34 mouse cellular contexts compared by ENCODE assay signal in genomic region chr1:161951009-161951779, GRCm38 (mm10). TPM values are rescaled to one million over a fixed set of nuclear protein-coding genes. Genes with fewer than 3 reads are reported as not detected.
DNase-seq lines count a peak whose midpoint lies in the region; ATAC-seq and TF ChIP-seq lines count a peak whose summit lies in the region.
"Had no signal": no experiment of that assay in that cellular context is flagged by ENCODE, and none has a peak within 500 bp of the region (broad histone marks: within the 10 kb centered on the region; RNA-seq: fewer than 3 reads in every experiment).

No protein-coding gene starts in this region.

- no peak for DNase-seq in liver, postnatal 0 days
- no peak for DNase-seq in liver
- DNase-seq in urinary bladder, postnatal 36 days (ENCODE audit: low spot score in 2 of 2): no peak
- DNase-seq: adrenal gland, adult 2 months; adrenal gland, postnatal 36 days; B cell, adult 2 months; cerebellum, adult 2 months; cerebellum, postnatal 14 days; forebrain, postnatal 0 days; heart, postnatal 14 days; kidney, adult 18-20 months; kidney, postnatal 4 days; liver, embryonic 13.5 days; lung, embryonic 14.5 days; right cerebral cortex, postnatal 4 days; thymus, adult 2 months; thymus, postnatal 36 days had no signal

- WGBS in liver, postnatal 0 days (ENCODE audit: insufficient replicate concordance): 62% methylated on average over 5 of the region's 5 CpGs
- 65% methylated on average over 5 of the region's 5 CpGs for WGBS in intestine, embryonic 16.5 days
- WGBS in kidney, embryonic 14.5 days: 74% methylated on average over 5 of the region's 5 CpGs
- 80% methylated on average over 5 of the region's 5 CpGs for WGBS in midbrain, embryonic 15.5 days

- H3K9me3 ChIP-seq in liver, postnatal 0 days (ENCODE audit: low read length): no peaks in the 10 kb centered on the region
- H3K9me3 ChIP-seq in intestine, embryonic 16.5 days (ENCODE audit: control insufficient read depth, low read length): no peaks in the 10 kb centered on the region
- H3K9me3 ChIP-seq in kidney, embryonic 14.5 days (ENCODE audit: control insufficient read depth, low read length): no peaks in the 10 kb centered on the region
- H3K9me3 ChIP-seq in midbrain, embryonic 15.5 days: no peaks in the 10 kb centered on the region; the same call in 1 of the 2 replicates
- H3K9me3 ChIP-seq: forebrain, embryonic 12.5 days; limb, embryonic 12.5 days; liver, embryonic 13.5 days; midbrain, embryonic 10.5 days; neural tube, embryonic 13.5 days had no signal

- TF ChIP-seq CTCF in liver, postnatal 0 days (IDR thresholded peaks at IDR 0.05; ENCODE audit: low read depth): no peak

- TF ChIP-seq EP300 in liver, postnatal 0 days (IDR thresholded peaks at IDR 0.05; ENCODE audit: low read depth): no peak

- no peaks in the 10 kb centered on the region for H3K36me3 ChIP-seq in liver, postnatal 0 days (replicated peaks; ENCODE audit: insufficient read depth, low read length)
- H3K36me3 ChIP-seq in intestine, embryonic 16.5 days (ENCODE audit: control insufficient read depth, insufficient read depth, low read length): no peaks in the 10 kb centered on the region
- H3K36me3 ChIP-seq in kidney, embryonic 14.5 days (ENCODE audit: control insufficient read depth, insufficient read depth, low read length): no peaks in the 10 kb centered on the region
- no peaks in the 10 kb centered on the region for H3K36me3 ChIP-seq in midbrain, embryonic 15.5 days (replicated peaks)
- H3K36me3 ChIP-seq: forebrain, embryonic 12.5 days; limb, embryonic 12.5 days; liver, embryonic 13.5 days; midbrain, embryonic 10.5 days; neural tube, embryonic 13.5 days had no signal

- H3K4me1 ChIP-seq in liver, postnatal 0 days (ENCODE audit: insufficient read depth): no peaks in the 10 kb centered on the region; the same call in 1 of the 2 replicates
- H3K4me1 ChIP-seq in intestine, embryonic 16.5 days (ENCODE audit: control insufficient read depth, insufficient read depth, low read length): no peaks in the 10 kb centered on the region
- no peaks in the 10 kb centered on the region for H3K4me1 ChIP-seq in kidney, embryonic 14.5 days (ENCODE audit: control insufficient read depth, insufficient read depth, low read length)
- no peaks in the 10 kb centered on the region for H3K4me1 ChIP-seq in midbrain, embryonic 15.5 days
- H3K4me1 ChIP-seq: forebrain, embryonic 12.5 days; limb, embryonic 12.5 days; liver, embryonic 13.5 days; midbrain, embryonic 10.5 days; neural tube, embryonic 13.5 days had no signal

- ATAC-seq in liver, postnatal 0 days: peak; percentile 65
- peak; percentile 92 for ATAC-seq in activated CD4-positive, CD25-positive, alpha-beta regulatory T cell, adult 4 months
- ATAC-seq in intestine, embryonic 16.5 days: peak; percentile 88
- ATAC-seq in kidney, embryonic 14.5 days (ENCODE audit: low FRiP score, low TSS enrichment): no peak
- ATAC-seq in midbrain, embryonic 15.5 days (replicated peaks): no peak
- ATAC-seq: forebrain, postnatal 0 days; hindbrain, embryonic 16.5 days; midbrain, embryonic 16.5 days had no signal

- no peak overlapping the region for H3K9ac ChIP-seq in liver, postnatal 0 days (replicated peaks)
- no peak overlapping the region for H3K9ac ChIP-seq in intestine, embryonic 16.5 days (ENCODE audit: low read depth, low read length)
- H3K9ac ChIP-seq in kidney, embryonic 14.5 days (ENCODE audit: low read depth, low read length): no peak overlapping the region
- H3K9ac ChIP-seq in midbrain, embryonic 15.5 days: no peak overlapping the region
- H3K9ac ChIP-seq: forebrain, embryonic 12.5 days; forebrain, postnatal 0 days; limb, embryonic 12.5 days; liver, embryonic 13.5 days; lung, embryonic 14.5 days; neural tube, embryonic 13.5 days had no signal

- H3K4me2 ChIP-seq in liver, postnatal 0 days (ENCODE audit: low read depth, low read length): no peak overlapping the region
- H3K4me2 ChIP-seq in intestine, embryonic 16.5 days (ENCODE audit: low read depth, low read length): no peak overlapping the region
- no peak overlapping the region for H3K4me2 ChIP-seq in kidney, embryonic 14.5 days (replicated peaks; ENCODE audit: low read depth, low read length)
- H3K4me2 ChIP-seq in midbrain, embryonic 15.5 days: no peak overlapping the region
- H3K4me2 ChIP-seq: forebrain, embryonic 12.5 days; limb, embryonic 12.5 days; liver, embryonic 13.5 days; lung, embryonic 14.5 days; neural tube, embryonic 13.5 days had no signal

- H3K27ac ChIP-seq in liver, postnatal 0 days (ENCODE audit: low read depth): no peak overlapping the region
- H3K27ac ChIP-seq in intestine, embryonic 16.5 days (ENCODE audit: low read length): no peak overlapping the region
- H3K27ac ChIP-seq in kidney, embryonic 14.5 days (ENCODE audit: low read depth, low read length): no peak overlapping the region
- no peak overlapping the region for H3K27ac ChIP-seq in midbrain, embryonic 15.5 days
- H3K27ac ChIP-seq: forebrain, embryonic 12.5 days; kidney, postnatal 0 days; limb, embryonic 12.5 days; liver, embryonic 13.5 days; midbrain, embryonic 10.5 days; neural tube, embryonic 13.5 days had no signal

- no peaks in the 10 kb centered on the region for H3K27me3 ChIP-seq in liver, postnatal 0 days (ENCODE audit: insufficient read depth, low read length)
- no peaks in the 10 kb centered on the region for H3K27me3 ChIP-seq in intestine, embryonic 16.5 days (replicated peaks; ENCODE audit: control insufficient read depth, insufficient read depth, low read length)
- H3K27me3 ChIP-seq in kidney, embryonic 14.5 days (ENCODE audit: control insufficient read depth, insufficient read depth, low read length): no peaks in the 10 kb centered on the region
- no peaks in the 10 kb centered on the region for H3K27me3 ChIP-seq in midbrain, embryonic 15.5 days (replicated peaks)
- H3K27me3 ChIP-seq: forebrain, embryonic 12.5 days; limb, embryonic 12.5 days; liver, embryonic 13.5 days; neural tube, embryonic 13.5 days had no signal

- no peak overlapping the region for H3K4me3 ChIP-seq in liver, postnatal 0 days (ENCODE audit: low read depth, low read length)
- no peak overlapping the region for H3K4me3 ChIP-seq in intestine, embryonic 16.5 days (ENCODE audit: low read length)
- H3K4me3 ChIP-seq in kidney, embryonic 14.5 days (ENCODE audit: low read length): no peak overlapping the region
- H3K4me3 ChIP-seq in midbrain, embryonic 15.5 days: no peak overlapping the region
- H3K4me3 ChIP-seq: erythroblast, embryonic 14.5 days; forebrain, embryonic 12.5 days; limb, embryonic 12.5 days; liver, embryonic 13.5 days; midbrain, embryonic 10.5 days; neural tube, embryonic 13.5 days had no signal

RNA-seq across cellular contexts. Expression of gene Pigc, which starts 17.8 kb away (rescaled TPM):
- polyA plus RNA-seq in liver, postnatal 0 days (2015; fragmentation: Nextera tagmentation; extraction: Ambion mirVana): 17.7 and 20.7 TPM in 2 replicates
- polyA plus RNA-seq in activated CD4-positive, CD25-positive, alpha-beta regulatory T cell, adult 4 months (2017; shearing (Covaris generic)): 10 to 100 TPM; 25.1 to 40.2 TPM
- 35.3 and 35.8 TPM in 2 replicates for polyA plus RNA-seq in intestine, embryonic 16.5 days (2015; fragmentation: Nextera tagmentation; extraction: Ambion mirVana)
- 33.6 and 42.2 TPM in 2 replicates for polyA plus RNA-seq in kidney, embryonic 14.5 days (2014; fragmentation: Nextera tagmentation; extraction: Ambion mirVana)
- 35.1 and 38.2 TPM in 2 replicates for polyA plus RNA-seq in midbrain, embryonic 15.5 days (2015; fragmentation: Nextera tagmentation; extraction: Ambion mirVana)

RNA-seq across cellular contexts. Expression of gene 4930558K02Rik, which starts 28.2 kb away (rescaled TPM):
- not detected in 2 replicates for polyA plus RNA-seq in liver, postnatal 0 days (2015; fragmentation: Nextera tagmentation; extraction: Ambion mirVana)
- not detected for polyA plus RNA-seq in activated CD4-positive, CD25-positive, alpha-beta regulatory T cell, adult 4 months (2017; shearing (Covaris generic))
- polyA plus RNA-seq in intestine, embryonic 16.5 days (2015; fragmentation: Nextera tagmentation; extraction: Ambion mirVana): not detected in 2 replicates
- not detected in 2 replicates for polyA plus RNA-seq in kidney, embryonic 14.5 days (2014; fragmentation: Nextera tagmentation; extraction: Ambion mirVana)
- 0.22 TPM in 1 of 2 replicates, not detected in the other for polyA plus RNA-seq in midbrain, embryonic 15.5 days (2015; fragmentation: Nextera tagmentation; extraction: Ambion mirVana)
- polyA plus RNA-seq: adrenal gland, adult 2 months; cerebellum, adult 2 months; embryonic facial prominence, embryonic 14.5 days; erythroblast, embryonic 14.5 days; forebrain, embryonic 12.5 days; gonadal fat pad, adult 2 months; heart, embryonic 14.5 days; hindbrain, embryonic 11.5 days; kidney, postnatal 0 days; limb, embryonic 12.5 days; liver, embryonic 13.5 days; lung, embryonic 14.5 days; midbrain, embryonic 10.5 days; neural tube, embryonic 13.5 days; spleen, adult 2 months; thymus, adult 2 months had no signal

Comparison
In these comparisons a context has a peak if more than half of its experiments do, and no peak if none do; other contexts are left out.
1. ATAC-seq: peak in liver, postnatal 0 days (single experiment), activated CD4-positive, CD25-positive, alpha-beta regulatory T cell, adult 4 months (single experiment) and intestine, embryonic 16.5 days (single experiment); none in kidney, embryonic 14.5 days (single experiment) and midbrain, embryonic 15.5 days (single experiment).